Mouse (Mus musculus): ENCODE measurements around the gene Adm.
"Not testable (repeated sequence)": the region's sequence is repeated elsewhere in the genome, so short reads cannot be mapped to it uniquely, and the experiment has no call there.

The Adm gene

GRCm38 (mm10) chr7:110627486-110628272 lies at the start of gene Adm:
Gene Adm, plus strand, starts transcription at chr7:110627661.
- peak; percentile 37 for DNase-seq (ENCODE audit: low spot score)

GRCm38 (mm10) chr7:110583705-110584104 lies 43.8 kb upstream of the Adm start:
- DNase-seq (ENCODE audit: low spot score), result no peak

GRCm38 (mm10) chr7:110584159-110584558 lies 43.3 kb upstream of the Adm start:
- DNase-seq (ENCODE audit: low spot score), result no peak

- no peak for DNase-seq (ENCODE audit: low spot score)
Measured at GRCm38 (mm10) chr7:110585250-110585649, 42.2 kb upstream of the Adm start.

GRCm38 (mm10) chr7:110587721-110588120 lies 39.7 kb upstream of the Adm start:
- DNase-seq (ENCODE audit: low spot score), result no peak

- DNase-seq (ENCODE audit: low spot score), result not testable (repeated sequence)
Measured at GRCm38 (mm10) chr7:110593991-110594390, 33.5 kb upstream of the Adm start.

- no peak for DNase-seq (ENCODE audit: low spot score)
Measured at GRCm38 (mm10) chr7:110597141-110597540, 30.3 kb upstream of the Adm start.

- no peak for DNase-seq (ENCODE audit: low spot score)
Measured at GRCm38 (mm10) chr7:110605476-110605875, 22.0 kb upstream of the Adm start.

- DNase-seq (ENCODE audit: low spot score), result no peak
Measured at GRCm38 (mm10) chr7:110606906-110607305, 20.6 kb upstream of the Adm start.

- DNase-seq (ENCODE audit: low spot score), result no peak
Measured at GRCm38 (mm10) chr7:110613381-110614132, 13.9 kb upstream of the Adm start.

- peak; percentile 70 for DNase-seq (ENCODE audit: low spot score)
Measured at GRCm38 (mm10) chr7:110614133-110615063, 13.1 kb upstream of the Adm start, which contains the start of gene Sbf2. Gene Sbf2, minus strand, starts transcription at chr7:110614922.

GRCm38 (mm10) chr7:110615151-110615631 lies 12.3 kb upstream of the Adm start:
- DNase-seq (ENCODE audit: low spot score), result peak; percentile 52

- DNase-seq (ENCODE audit: low spot score), result no peak
Measured at GRCm38 (mm10) chr7:110615792-110616191, 11.7 kb upstream of the Adm start.

- DNase-seq (ENCODE audit: low spot score), result no peak
Measured at GRCm38 (mm10) chr7:110619086-110619611, 8.3 kb upstream of the Adm start.

GRCm38 (mm10) chr7:110624067-110624466 lies 3.4 kb upstream of the Adm start:
- DNase-seq (ENCODE audit: low spot score), result no peak

- no peak for DNase-seq (ENCODE audit: low spot score)
Measured at GRCm38 (mm10) chr7:110624961-110625360, 2.5 kb upstream of the Adm start.

- DNase-seq (ENCODE audit: low spot score), result no peak
Measured at GRCm38 (mm10) chr7:110625489-110625888, 2.0 kb upstream of the Adm start.

GRCm38 (mm10) chr7:110626186-110627098 lies 1.0 kb upstream of the Adm start:
- DNase-seq (ENCODE audit: low spot score), result no peak

- DNase-seq (ENCODE audit: low spot score), result no peak
Measured at GRCm38 (mm10) chr7:110627099-110627482, 370 bp upstream of the Adm start.

- no peak for DNase-seq (ENCODE audit: low spot score)
Measured at GRCm38 (mm10) chr7:110628273-110628600, 776 bp downstream of the Adm start.

Measured in layer of hippocampus, adult 11-12 months (tissue).